Mouse (Mus musculus) monocyte, adult 2 months (primary cell): ENCODE results near the gene Krt14.

Source experiments
- DNase-seq, 2 experiments: peaks; one replicate each; pipeline ENCODE4 v3.0.0; 2022; ENCODE audit warnings: low spot score in 2 of 2, low read depth in 1 of 2

The Krt14 gene

DNA sequence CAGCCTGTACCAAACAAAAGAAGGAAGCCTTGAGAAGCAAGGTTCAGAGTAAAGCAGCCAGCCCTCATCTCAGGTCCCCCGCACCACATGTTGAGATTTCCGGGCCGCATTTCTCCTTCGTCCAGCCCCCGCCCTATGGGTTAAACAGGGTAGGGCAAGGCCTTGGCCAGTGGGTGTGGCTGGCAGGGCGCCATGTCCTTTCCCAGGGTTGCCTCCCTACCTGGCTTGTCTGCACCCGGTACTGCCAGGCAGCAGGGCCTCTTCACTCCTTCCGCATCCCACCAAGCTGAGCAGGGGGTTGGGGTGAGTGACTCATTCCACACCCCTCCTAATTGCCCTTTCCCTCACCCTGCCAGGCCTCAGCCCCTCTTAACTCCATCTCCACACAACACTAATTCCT, 39.3 kb downstream of the Krt14 start:
- no peak for DNase-seq

GRCm38 (mm10) chr11:100164392-100164791, 43.0 kb downstream of the Krt14 start:
- DNase-seq: no peak

DNA sequence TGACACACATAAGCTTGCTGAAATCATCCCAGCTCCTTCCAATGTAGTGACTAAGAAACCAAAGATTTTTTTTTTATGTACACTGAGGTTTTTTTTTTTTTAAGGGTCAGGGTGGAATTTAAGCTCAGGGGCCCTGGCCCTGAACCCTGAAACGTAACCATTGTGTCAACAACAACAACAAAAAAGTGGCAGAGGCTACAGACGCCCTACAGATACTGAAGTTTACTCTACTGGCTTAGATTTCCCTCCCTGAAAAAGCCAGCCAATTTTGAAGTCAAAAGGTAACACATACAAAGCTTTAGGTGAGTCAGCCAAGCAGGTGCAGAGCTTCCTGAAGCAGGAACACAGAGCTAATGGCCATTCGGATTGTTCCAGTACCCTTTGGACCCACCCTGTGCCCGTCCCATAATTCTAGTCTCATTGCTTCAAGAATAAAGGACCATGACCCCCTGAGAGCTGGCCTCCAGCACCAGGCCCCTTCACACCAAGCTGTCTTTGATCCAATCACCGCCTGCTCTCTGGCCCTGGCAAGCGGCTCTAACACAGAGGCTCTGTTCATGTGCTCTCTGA, 49.4 kb downstream of the Krt14 start:
- DNase-seq: no peak

- DNase-seq: no peak
Measured at GRCm38 (mm10) chr11:100157331-100157730, 50.0 kb downstream of the Krt14 start.

DNA sequence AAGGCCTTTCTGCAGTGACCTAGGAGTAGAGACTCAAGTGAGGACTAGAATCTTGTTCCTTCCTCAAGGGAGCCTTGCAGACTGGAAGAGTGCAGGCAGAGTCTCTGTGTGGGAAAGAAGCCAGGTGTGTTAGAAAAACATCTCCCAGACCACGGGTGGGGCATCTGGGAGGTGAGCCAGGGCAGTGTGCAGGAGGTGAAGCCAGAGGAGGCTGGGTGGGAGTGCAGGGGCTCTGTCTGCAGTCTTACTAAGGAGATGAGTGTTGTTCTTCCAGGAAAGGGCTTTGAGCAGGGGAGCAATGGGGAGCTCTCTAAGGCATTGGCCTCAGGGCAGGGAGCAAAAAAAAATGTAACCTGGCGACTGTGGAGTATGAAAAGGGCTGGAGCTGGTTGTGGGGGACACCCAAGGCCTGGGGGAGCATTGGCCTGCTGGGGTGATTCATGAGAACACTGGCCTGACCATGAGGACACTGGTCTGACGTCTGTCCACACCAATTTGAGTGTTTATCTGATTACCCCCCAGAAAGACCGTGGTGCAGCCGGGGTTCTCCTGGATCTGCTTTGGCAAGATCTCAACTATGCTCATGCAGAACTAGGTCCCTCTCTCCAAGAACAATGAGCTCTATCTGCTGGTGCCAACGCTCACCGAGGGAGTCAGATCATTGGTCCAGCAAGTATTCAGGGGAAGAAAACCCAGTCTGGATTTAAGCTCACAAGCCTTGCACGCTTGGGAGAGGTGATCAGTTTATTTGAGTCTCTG, 51.7 kb downstream of the Krt14 start:
- no peak for DNase-seq
